Mouse (Mus musculus) neutrophil, adult 5-6 weeks (primary cell): ENCODE measurements around the gene C130060K24Rik. TPM values are rescaled to one million over a fixed set of nuclear protein-coding genes. Genes with fewer than 3 reads are reported as not detected.

Source experiments
- ATAC-seq: fragments of 151-379, 151-347 bp; 2 replicates; pipeline ENCODE4 v1.8.0; 2017; ENCODE audit warnings: mild to moderate bottlenecking, moderate TSS enrichment; ENCODE audit not compliant: insufficient number of reproducible peaks, poor library complexity, low FRiP score, severe bottlenecking; ENCODE audit errors: extremely low read depth
- total RNA-seq: library from RNA; stranded (forward); fragments of 200-1000 nt; gene quantifications from 2 replicates; pipeline ENCODE4 v1.2.3, GENCODE M21; 2017

The C130060K24Rik gene
- not detected in 2 replicates for total RNA-seq

GRCm38 (mm10) chr6:65380918-65381772 is at the start of gene C130060K24Rik:
Gene C130060K24Rik (plus strand): TSS chr6:65381105.
- no peak for ATAC-seq

GRCm38 (mm10) chr6:65334246-65334645 is 46.7 kb upstream of the C130060K24Rik start:
- ATAC-seq: no peak

- no peak for ATAC-seq
These were observed 41.5 kb upstream of the C130060K24Rik start for GRCm38 (mm10) chr6:65339391-65339790.

- ATAC-seq: no peak
These were observed 39.5 kb upstream of the C130060K24Rik start for GRCm38 (mm10) chr6:65341360-65341759.

- no peak for ATAC-seq
These were observed 33.2 kb upstream of the C130060K24Rik start for GRCm38 (mm10) chr6:65347736-65348135.

GRCm38 (mm10) chr6:65348255-65348654 is 32.6 kb upstream of the C130060K24Rik start:
- no peak for ATAC-seq

- ATAC-seq: no peak
These were observed 29.3 kb upstream of the C130060K24Rik start for GRCm38 (mm10) chr6:65351622-65352021.

GRCm38 (mm10) chr6:65375918-65376317 is 5.0 kb upstream of the C130060K24Rik start:
- ATAC-seq: no peak

- no peak for ATAC-seq
These were observed 41.0 kb downstream of the C130060K24Rik start for GRCm38 (mm10) chr6:65421888-65422287.

GRCm38 (mm10) chr6:65427065-65427464 is 46.2 kb downstream of the C130060K24Rik start:
- ATAC-seq: no peak

GRCm38 (mm10) chr6:65433159-65433558 is 52.3 kb downstream of the C130060K24Rik start:
- no peak for ATAC-seq

- no peak for ATAC-seq
These were observed 72.6 kb downstream of the C130060K24Rik start for GRCm38 (mm10) chr6:65453465-65453864.

GRCm38 (mm10) chr6:65465294-65465693 is 84.4 kb downstream of the C130060K24Rik start:
- no peak for ATAC-seq

- ATAC-seq: no peak
These were observed 89.4 kb downstream of the C130060K24Rik start for GRCm38 (mm10) chr6:65470320-65470719.

- ATAC-seq: no peak
These were observed 91.5 kb downstream of the C130060K24Rik start for GRCm38 (mm10) chr6:65472455-65472854.

- ATAC-seq: no peak
These were observed 117.9 kb downstream of the C130060K24Rik start for GRCm38 (mm10) chr6:65498786-65499185.

Other genes with a start within 250 kb of the C130060K24Rik start
- gene Hpgds, start 236.2 kb upstream of the C130060K24Rik start, total RNA-seq: 2.3 and 2.6 TPM in 2 replicates
- 1.0 and 1.2 TPM in 2 replicates for gene Tnip3, start 144.2 kb downstream of the C130060K24Rik start, total RNA-seq